Mouse (Mus musculus) lung, embryonic 15.5 days (tissue): ENCODE results near the gene Cyp27b1. TPM values are rescaled to one million over a fixed set of nuclear protein-coding genes. Genes with fewer than 3 reads are reported as not detected.
"Not testable (repeated sequence)": the region's sequence is repeated elsewhere in the genome, so short reads cannot be mapped to it uniquely, and the experiment has no call there.

Experiments used
- ATAC-seq: fragments of 200-750 bp; cut with Nextera tagmentation; 2 replicates; pipeline ENCODE4 v1.8.0; 2017; ENCODE audit warnings: moderate number of reproducible peaks, borderline replicate concordance; ENCODE audit not compliant: low FRiP score, low TSS enrichment; ENCODE audit errors: extremely low read depth
- H3K27ac ChIP-seq: fragments of 300-500 bp; sonication (generic); 2 replicates; pipeline ENCODE4 v1.5.1; 2015; ENCODE audit warnings: moderate library complexity, mild to moderate bottlenecking, inconsistent platforms
- H3K27me3 ChIP-seq: fragments of 300-500 bp; sonication (generic); 2 replicates; pipeline ENCODE4 v1.6.1; 2015; ENCODE audit warnings: inconsistent platforms
- H3K36me3 ChIP-seq: fragments of 300-500 bp; sonication (generic); 2 replicates; pipeline ENCODE4 v1.6.1; 2015; ENCODE audit warnings: inconsistent platforms
- H3K4me1 ChIP-seq: fragments of 300-500 bp; sonication (generic); 2 replicates; pipeline ENCODE4 v1.6.1; 2015; ENCODE audit warnings: inconsistent platforms
- H3K4me2 ChIP-seq: fragments of 300-500 bp; sonication (generic); 2 replicates; pipeline ENCODE4 v1.6.1; 2015; ENCODE audit warnings: inconsistent platforms, mild to moderate bottlenecking, moderate library complexity
- H3K4me3 ChIP-seq: fragments of 300-500 bp; sonication (generic); 2 replicates; pipeline ENCODE4 v1.5.1; 2015; ENCODE audit warnings: mild to moderate bottlenecking, inconsistent platforms
- H3K9ac ChIP-seq: fragments of 300-500 bp; sonication (generic); 2 replicates; pipeline ENCODE4 v1.6.1; 2015; ENCODE audit warnings: inconsistent platforms
- H3K9me3 ChIP-seq: fragments of 300-500 bp; sonication (generic); 2 replicates; pipeline ENCODE4 v1.6.1; 2016; ENCODE audit warnings: inconsistent platforms
- WGBS: fragments of 180-500 bp; shearing (Covaris S2); methylation state at CpG from one replicate; pipeline ENCODE4 v1.1.7; 2015; 5-methylcytosine and 5-hydroxymethylcytosine counted together
- polyA plus RNA-seq: library from polyadenylated mRNA; unstranded; fragments of >200 nt; fragmentation: Nextera tagmentation; extraction: Ambion mirVana; gene quantifications from 2 replicates; pipeline ENCODE4 v1.2.1, GENCODE M21; 2015

Cyp27b1 gene
- polyA plus RNA-seq, 1 experiment from 2014 or later, result 0.25 TPM

DNA sequence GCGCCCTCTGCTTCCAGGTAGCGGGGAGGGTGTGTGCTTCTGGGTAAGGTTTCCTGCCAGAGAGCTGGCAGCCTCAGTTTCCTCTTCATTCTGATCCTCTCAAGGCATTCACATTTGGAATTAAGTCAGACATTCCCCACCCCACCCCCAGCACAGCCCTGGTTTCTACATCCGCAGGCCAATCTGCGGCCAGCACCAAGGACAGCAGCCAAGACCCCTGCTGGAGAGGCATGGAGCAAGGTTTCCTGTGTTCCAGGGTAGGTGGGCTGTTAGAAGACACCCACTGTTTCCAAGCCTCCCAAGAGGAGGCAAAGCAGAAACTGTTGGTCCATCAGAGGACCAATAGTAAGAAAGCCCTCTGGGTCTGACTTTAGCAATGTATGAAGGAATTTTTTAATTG, 6.6 kb downstream of the Cyp27b1 start:
- no peak overlapping the region for H3K27ac ChIP-seq
- no peak for ATAC-seq
- peaks cover 35% of the 10 kb centered on the region for H3K27me3 ChIP-seq
- H3K9me3 ChIP-seq, result no peaks in the 10 kb centered on the region
- no peak overlapping the region for H3K9ac ChIP-seq
- H3K36me3 ChIP-seq, result peaks cover 16% of the 10 kb centered on the region
- WGBS, result 63% methylated on average over 4 of the region's 4 CpGs
- no peak overlapping the region for H3K4me2 ChIP-seq
- peaks cover 17% of the 10 kb centered on the region for H3K4me1 ChIP-seq
- H3K4me3 ChIP-seq, result no peak overlapping the region

DNA sequence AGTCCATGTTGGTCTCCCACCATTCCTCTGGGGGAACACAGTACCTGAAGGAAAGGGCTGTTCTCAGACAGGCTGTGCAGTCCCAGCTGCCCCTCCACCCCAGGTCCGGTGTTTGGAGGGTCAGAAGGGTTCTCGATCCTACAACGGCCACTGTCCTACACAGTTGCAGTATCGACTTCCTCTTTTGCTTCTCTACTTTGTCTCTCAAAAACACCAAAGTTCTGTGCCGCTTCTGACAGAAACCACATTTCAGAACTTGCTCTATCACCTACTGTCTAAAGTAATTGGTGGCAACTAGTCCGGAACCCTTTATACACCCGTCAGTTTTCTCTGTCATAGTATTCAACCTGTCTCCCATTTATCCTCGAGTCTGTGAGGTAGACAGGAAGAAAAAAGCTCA, 7.4 kb downstream of the Cyp27b1 start:
- Histone ChIP-seq H3K9me3 (no peaks in the 10 kb centered on the region), H3K9ac (no peak overlapping the region), H3K27ac (no peak overlapping the region), H3K36me3 (peaks cover 16% of the 10 kb centered on the region), H3K27me3 (peaks cover 35% of the 10 kb centered on the region), H3K4me1 (peaks cover 16% of the 10 kb centered on the region; the same call in 1 of the 2 replicates), H3K4me2 (no peak overlapping the region), H3K4me3 (no peak overlapping the region)
- WGBS, result 85% methylated on average over 8 of the region's 8 CpGs
- no peak for ATAC-seq

DNA sequence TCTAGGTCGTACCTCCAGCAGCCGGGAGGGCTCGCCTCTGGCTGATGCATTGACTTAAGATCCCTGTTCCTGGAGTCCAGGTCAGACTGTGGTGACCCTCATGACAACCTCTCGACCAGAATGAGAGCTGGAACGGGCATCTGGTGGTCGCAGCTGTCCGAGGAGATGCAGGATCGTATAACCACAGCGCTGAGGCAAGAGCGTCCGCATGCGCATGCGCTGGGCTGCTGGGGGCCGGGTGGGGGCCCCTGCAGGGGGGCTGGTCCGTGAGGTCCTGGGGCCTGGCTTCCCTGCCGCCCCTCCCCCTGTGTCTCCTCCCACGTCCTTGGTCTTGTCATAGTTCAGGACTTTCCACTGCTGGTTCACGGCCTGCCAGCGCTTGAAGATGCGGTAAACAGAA, 8.4 kb downstream of the Cyp27b1 start:
- Histone ChIP-seq H3K4me3 (no peak overlapping the region), H3K36me3 (peaks cover 16% of the 10 kb centered on the region), H3K9ac (no peak overlapping the region), H3K4me2 (no peak overlapping the region), H3K9me3 (no peaks in the 10 kb centered on the region), H3K27ac (no peak overlapping the region), H3K27me3 (peaks cover 35% of the 10 kb centered on the region), H3K4me1 (peaks cover 20% of the 10 kb centered on the region; the same call in 1 of the 2 replicates)
- 83% methylated on average over 20 of the region's 20 CpGs for WGBS
- no peak for ATAC-seq

DNA sequence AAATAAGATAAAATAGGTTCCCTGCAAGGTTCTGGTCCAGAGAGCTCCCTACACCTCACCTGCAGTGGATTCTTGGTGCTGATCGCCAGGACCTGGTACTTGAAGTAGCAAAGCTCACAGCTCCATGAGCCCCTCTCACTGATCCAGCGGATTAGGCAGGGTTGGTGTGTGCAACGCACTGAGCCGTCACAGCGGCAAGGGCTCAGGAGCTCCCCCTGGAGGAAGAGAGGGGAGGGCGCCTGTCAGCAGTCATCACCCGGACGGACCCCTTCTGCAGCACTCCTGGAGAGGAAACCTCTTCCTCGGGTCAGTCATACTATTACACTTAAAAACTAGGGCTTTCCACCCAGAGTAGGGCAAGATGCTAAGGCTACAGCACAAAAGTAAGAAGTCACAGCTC, 10.1 kb downstream of the Cyp27b1 start:
- peak overlapping the region; percentile 72 for H3K4me3 ChIP-seq
- peaks cover 16% of the 10 kb centered on the region for H3K36me3 ChIP-seq
- no peak overlapping the region for H3K9ac ChIP-seq
- no peaks in the 10 kb centered on the region for H3K9me3 ChIP-seq
- 1% methylated on average over 9 of the region's 9 CpGs for WGBS
- H3K4me2 ChIP-seq, result peak overlapping the region; percentile 98
- peaks cover 31% of the 10 kb centered on the region for H3K27me3 ChIP-seq
- ATAC-seq, result no peak
- peaks cover 23% of the 10 kb centered on the region; the same call in 1 of the 2 replicates for H3K4me1 ChIP-seq
- no peak overlapping the region for H3K27ac ChIP-seq

DNA sequence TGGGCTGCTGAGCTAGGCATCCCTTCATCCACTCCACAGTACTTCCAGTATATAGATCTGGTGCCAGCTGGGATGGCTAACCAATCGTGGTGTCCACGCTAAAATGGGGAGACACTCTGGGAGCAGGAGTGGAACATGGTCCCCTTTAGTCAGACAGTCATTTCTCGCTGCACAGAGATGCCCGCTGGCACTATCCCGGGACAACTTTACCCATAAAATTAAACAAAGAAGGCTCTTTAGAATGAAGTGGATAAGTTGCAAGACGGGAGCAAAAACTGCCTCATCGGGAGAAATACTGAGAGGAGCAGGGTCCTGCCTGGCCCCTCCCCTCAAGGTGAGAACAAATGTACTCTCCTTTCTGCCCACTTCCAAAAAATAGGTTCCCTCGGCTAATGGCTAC, 10.7 kb downstream of the Cyp27b1 start:
- peak overlapping the region; percentile 68; the same call in 1 of the 2 replicates for H3K9ac ChIP-seq
- peak overlapping the region; percentile 72 for H3K4me3 ChIP-seq
- H3K9me3 ChIP-seq, result no peaks in the 10 kb centered on the region
- 11% methylated on average over 8 of the region's 8 CpGs for WGBS
- peak overlapping the region; percentile 98 for H3K4me2 ChIP-seq
- H3K27ac ChIP-seq, result no peak overlapping the region
- peaks cover 23% of the 10 kb centered on the region; the same call in 1 of the 2 replicates for H3K4me1 ChIP-seq
- peaks cover 16% of the 10 kb centered on the region for H3K36me3 ChIP-seq
- peaks cover 31% of the 10 kb centered on the region for H3K27me3 ChIP-seq
- ATAC-seq, result no peak

DNA sequence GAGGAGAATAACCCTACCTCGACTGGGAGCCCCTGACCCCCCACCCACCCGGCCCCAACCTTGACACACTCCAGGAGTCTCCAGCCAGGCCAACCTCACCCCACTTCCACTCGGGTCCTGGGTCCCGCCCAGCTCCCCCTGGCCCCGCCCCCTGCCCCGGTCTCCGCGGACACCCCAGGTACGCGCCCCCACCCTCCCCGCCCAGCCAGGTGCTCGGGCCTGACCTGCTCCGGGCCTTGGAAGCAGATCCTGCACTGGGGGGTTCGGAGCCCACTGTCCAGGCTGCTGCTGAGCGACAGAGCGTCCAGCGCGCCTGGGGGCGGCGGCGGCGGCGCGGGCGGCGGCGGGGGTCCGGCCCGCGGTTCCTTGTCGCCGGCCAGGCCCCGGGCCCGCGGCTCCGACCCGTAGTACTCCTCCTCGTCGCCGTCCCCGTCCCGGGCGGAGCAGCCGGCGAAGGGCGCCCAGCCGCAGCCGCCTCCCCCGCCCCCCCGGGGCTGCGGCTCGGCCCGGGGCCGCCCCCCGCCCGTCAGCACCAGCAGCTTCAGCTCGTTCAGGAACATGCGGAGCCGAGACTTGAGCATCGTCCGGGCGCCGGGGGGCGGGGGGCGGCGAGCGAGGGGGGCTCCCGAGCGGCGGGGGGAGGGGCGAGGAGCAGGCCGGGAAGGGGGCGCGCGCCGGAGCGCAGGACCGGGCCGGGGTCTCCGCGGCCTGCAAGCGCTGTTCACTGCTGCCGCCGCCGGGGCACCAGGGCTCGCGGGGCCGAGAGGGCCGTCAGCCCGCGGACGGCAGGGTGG, 11.3 kb downstream of the Cyp27b1 start:
- Histone ChIP-seq H3K27ac (peak overlapping the region; percentile 27), H3K4me2 (peak overlapping the region; percentile 98), H3K27me3 (peaks cover 31% of the 10 kb centered on the region), H3K4me1 (peaks cover 23% of the 10 kb centered on the region; the same call in 1 of the 2 replicates), H3K9me3 (no peaks in the 10 kb centered on the region), H3K36me3 (peaks cover 16% of the 10 kb centered on the region), H3K4me3 (peak overlapping the region; percentile 72), H3K9ac (peak overlapping the region; percentile 68)
- WGBS, result under 1% methylated on average over 59 of the region's 92 CpGs
- no peak for ATAC-seq

DNA sequence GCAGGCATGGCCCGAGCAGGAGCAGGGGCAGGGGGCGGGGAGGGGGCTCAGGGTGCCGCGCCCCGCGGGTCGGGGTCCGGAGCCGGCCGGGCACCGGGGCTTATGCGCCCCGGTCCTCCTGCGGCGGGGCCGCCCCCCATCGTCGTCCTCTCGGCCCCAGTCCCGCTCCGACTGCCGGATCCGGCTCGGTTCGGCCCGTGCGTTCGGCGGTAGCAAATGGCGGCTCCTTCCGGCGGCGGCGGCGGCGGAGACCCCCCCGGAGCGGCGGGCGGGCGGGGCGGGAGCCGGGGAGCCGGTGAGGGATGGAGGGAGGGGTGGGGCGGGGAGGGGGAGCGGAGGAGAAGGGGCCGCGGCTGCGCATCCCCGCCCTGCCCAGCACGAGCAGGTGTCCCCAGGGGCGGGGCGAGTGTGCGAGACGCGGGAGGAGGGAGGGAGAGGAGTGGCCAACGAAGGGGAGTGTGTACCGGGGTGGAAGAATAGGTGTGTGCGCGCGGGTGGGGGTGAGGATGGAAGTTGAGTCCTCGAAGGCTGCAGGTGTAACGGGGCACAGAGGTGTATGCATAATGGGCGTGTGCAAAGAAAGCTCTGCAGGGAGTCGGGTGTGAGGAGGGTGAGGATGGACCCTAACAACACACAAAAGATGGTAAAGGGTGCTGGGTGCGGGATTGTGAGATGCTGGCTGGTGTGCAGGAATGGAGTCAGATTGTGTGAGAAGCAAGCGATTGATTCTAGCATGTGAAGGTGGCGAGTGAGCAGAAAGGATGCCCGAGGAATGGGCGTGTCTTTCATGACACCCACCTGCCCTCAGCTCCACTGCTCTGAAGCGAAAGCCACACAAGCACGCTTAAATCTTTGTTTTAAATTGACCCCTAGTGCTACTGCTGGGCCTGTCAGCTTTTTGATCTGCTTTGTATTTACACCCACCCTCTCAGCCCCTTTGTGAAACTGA, 12.2 kb downstream of the Cyp27b1 start, which contains the start of gene March9:
TSS of gene March9 (minus strand) at position 217 of the 949 bp plus-strand sequence.
- Histone ChIP-seq H3K9ac (peak within 1 kb of the TSS; percentile 68), H3K4me1 (peaks cover 29% of the 10 kb centered on the region; the same call in 1 of the 2 replicates), H3K27me3 (peaks cover 31% of the 10 kb centered on the region), H3K4me2 (peak within 1 kb of the TSS; percentile 98), H3K9me3 (no peaks in the 10 kb centered on the region), H3K27ac (peak within 1 kb of the TSS; percentile 27), H3K36me3 (peaks cover 21% of the 10 kb centered on the region), H3K4me3 (peak within 1 kb of the TSS; percentile 72)
- ATAC-seq, result 0 out of 2 replicates have a peak, but pooled peaks have one; percentile 24
- WGBS, result under 1% methylated on average over 51 of the region's 72 CpGs

DNA sequence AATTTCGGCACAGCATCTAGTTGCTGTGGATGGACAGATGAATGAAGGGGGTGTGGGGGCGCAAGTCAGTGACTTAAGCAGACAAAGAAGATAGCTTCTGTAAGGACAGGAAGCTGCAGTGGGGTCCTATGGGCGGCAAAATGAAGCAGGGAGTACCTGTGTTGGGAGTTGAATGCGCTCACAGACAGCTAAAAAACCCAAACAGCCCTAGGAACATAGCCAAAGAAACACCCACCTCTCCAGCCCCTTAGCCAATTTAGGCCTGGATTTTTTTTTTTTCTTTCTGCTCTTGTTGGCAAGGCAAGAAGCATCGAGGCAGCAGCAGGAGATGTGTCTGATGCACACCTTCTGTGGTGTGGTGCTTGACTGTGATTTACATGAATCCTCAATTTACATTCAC, 13.0 kb downstream of the Cyp27b1 start:
- ATAC-seq, result no peak
- 44% methylated on average over 5 of the region's 5 CpGs for WGBS
- Histone ChIP-seq H3K9ac (no peak overlapping the region), H3K9me3 (no peaks in the 10 kb centered on the region), H3K4me2 (no peak overlapping the region), H3K4me3 (no peak overlapping the region), H3K4me1 (peaks cover 30% of the 10 kb centered on the region; the same call in 1 of the 2 replicates), H3K27me3 (peaks cover 31% of the 10 kb centered on the region), H3K27ac (no peak overlapping the region), H3K36me3 (peaks cover 24% of the 10 kb centered on the region)

DNA sequence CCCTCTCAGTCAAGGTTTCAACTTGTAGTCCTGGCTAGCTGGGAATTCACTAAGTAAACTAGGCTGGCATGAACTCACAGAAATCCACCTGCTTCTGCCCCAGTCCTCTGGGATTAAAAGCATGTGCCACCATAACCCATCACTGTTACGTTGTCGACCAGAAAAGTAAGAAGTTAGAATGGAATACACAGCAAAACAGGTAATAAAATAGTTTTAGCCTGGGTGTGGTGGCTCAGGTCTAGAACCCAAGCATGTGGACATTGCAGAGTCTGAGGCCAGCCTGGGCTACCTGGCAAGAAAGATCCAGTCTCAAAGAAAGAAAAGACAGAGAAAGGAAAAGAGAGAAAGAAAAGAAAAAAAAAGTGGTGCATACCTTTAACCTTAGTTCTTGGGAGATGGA, 13.5 kb downstream of the Cyp27b1 start:
- no peak for ATAC-seq
- peaks cover 24% of the 10 kb centered on the region for H3K36me3 ChIP-seq
- no peak overlapping the region for H3K9ac ChIP-seq
- H3K4me3 ChIP-seq, result no peak overlapping the region
- no peaks in the 10 kb centered on the region for H3K9me3 ChIP-seq
- WGBS, result 70% methylated on average over 2 of the region's 2 CpGs
- H3K27ac ChIP-seq, result no peak overlapping the region
- H3K27me3 ChIP-seq, result peaks cover 31% of the 10 kb centered on the region
- H3K4me1 ChIP-seq, result peaks cover 30% of the 10 kb centered on the region; the same call in 1 of the 2 replicates
- H3K4me2 ChIP-seq, result no peak overlapping the region

DNA sequence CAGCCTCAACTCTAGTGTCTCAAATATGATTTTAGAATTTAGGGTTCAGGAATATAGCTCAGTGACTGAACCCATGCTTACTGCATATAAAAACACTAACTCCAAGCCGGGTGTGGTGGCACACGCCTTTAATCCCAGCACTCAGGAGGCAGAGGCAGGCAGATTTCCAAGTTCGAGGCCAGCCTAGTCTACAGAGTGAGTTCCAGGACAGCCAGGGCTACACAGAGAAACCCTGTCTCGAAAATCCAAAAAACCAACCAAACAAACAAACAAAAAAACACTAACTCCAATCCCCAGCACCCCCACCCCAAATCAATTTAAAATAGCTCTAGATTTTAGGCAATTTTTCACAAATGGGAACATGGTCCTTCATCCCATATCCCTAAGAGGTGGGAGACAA, 14.1 kb downstream of the Cyp27b1 start:
- H3K27me3 ChIP-seq, result peaks cover 31% of the 10 kb centered on the region
- H3K27ac ChIP-seq, H3K4me2 ChIP-seq, H3K9ac ChIP-seq, H3K9me3 ChIP-seq, ATAC-seq, H3K4me3 ChIP-seq: not testable (repeated sequence)
- H3K36me3 ChIP-seq, result peaks cover 28% of the 10 kb centered on the region
- WGBS, result 82% methylated on average over 4 of the region's 4 CpGs
- peaks cover 30% of the 10 kb centered on the region; the same call in 1 of the 2 replicates for H3K4me1 ChIP-seq

DNA sequence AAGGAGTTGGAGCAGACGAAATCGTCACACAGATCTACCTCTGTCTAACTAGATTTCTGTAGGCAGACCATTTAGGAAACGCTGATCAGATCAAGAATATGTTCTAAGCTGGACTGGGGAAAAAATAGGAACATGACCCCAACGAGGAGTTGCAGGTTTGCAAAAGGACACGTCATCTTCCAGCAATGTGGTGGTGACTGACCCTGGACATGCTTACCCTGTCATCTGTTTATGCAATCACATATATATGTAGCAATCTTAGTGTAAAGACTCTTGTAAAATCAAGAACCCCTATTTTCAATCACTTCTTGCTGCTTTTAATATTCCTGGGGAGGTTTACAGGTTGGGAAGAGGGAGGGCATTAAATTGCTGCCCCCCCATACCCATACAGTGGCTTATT, 14.5 kb downstream of the Cyp27b1 start:
- Histone ChIP-seq H3K4me2 (peak overlapping the region; percentile 68; the same call in 1 of the 2 replicates), H3K9ac (no peak overlapping the region), H3K36me3 (peaks cover 28% of the 10 kb centered on the region), H3K27me3 (peaks cover 31% of the 10 kb centered on the region), H3K9me3 (no peaks in the 10 kb centered on the region), H3K4me1 (peaks cover 30% of the 10 kb centered on the region; the same call in 1 of the 2 replicates), H3K27ac (no peak overlapping the region), H3K4me3 (no peak overlapping the region)
- 68% methylated on average over 5 of the region's 5 CpGs for WGBS
- no peak for ATAC-seq
